Mouse (Mus musculus): ENCODE measurements at regions not wholly inside any gene's neighbourhood (a gene's known extent, or its start where the extent isn't known, plus 50 kb on each side); places are given as distances from the start of the nearest gene placed in this dataset.

- H3K27me3 ChIP-seq (replicated peaks), result no peaks in the 10 kb centered on the region
- no peaks in the 10 kb centered on the region for H3K36me3 ChIP-seq
- H3K4me3 ChIP-seq (replicated peaks), result no peak overlapping the region
- WGBS, result 41% methylated on average over 6 of the region's 6 CpGs
- H3K9me3 ChIP-seq (replicated peaks), result no peaks in the 10 kb centered on the region
- H3K27ac ChIP-seq (replicated peaks), result peak overlapping the region; percentile 60
- H3K9ac ChIP-seq (replicated peaks), result no peak overlapping the region
- no peak for ATAC-seq (ENCODE audit: low FRiP score)
- H3K4me1 ChIP-seq, result peaks cover 61% of the 10 kb centered on the region
- no peak overlapping the region for H3K4me2 ChIP-seq
These were observed 77.5 kb upstream of the Tiam2 start for GRCm38 (mm10) chr17:3248875-3249274.

- no peak overlapping the region for H3K9ac ChIP-seq (replicated peaks)
- H3K4me2 ChIP-seq, result no peak overlapping the region
- no peaks in the 10 kb centered on the region for H3K9me3 ChIP-seq (replicated peaks)
- H3K4me3 ChIP-seq (replicated peaks), result no peak overlapping the region
- no peaks in the 10 kb centered on the region for H3K27me3 ChIP-seq (replicated peaks)
- peak overlapping the region; percentile 60 for H3K27ac ChIP-seq (replicated peaks)
- WGBS, result 17% methylated on average over 7 of the region's 7 CpGs
- ATAC-seq (ENCODE audit: low FRiP score), result no peak
- peaks cover 61% of the 10 kb centered on the region for H3K4me1 ChIP-seq
- no peaks in the 10 kb centered on the region for H3K36me3 ChIP-seq
These were observed 77.1 kb upstream of the Tiam2 start for GRCm38 (mm10) chr17:3249320-3249719.

DNA sequence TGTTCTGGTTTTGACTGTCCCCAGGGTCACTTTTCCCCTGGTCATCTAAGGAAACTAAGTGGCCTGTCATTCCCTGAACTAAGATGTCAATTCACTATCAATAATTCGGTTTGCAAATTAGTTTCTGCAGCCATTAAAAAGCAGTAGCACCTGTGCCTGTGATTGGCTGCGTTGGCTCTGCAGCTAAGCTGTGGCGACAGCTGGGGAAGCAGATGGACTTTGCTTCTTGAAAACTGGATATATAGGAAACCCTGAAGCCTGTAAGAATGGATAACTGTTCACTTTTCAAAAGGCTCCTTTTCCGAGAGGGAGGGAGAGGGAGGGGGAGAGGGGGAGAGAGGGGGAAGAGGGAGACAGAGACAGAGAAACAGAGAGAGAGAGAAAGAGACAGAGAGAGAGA lies 75.2 kb upstream of the Tiam2 start:
- Histone ChIP-seq H3K27ac (replicated peaks) (peak overlapping the region; percentile 35; the same call in 1 of the 2 replicates), H3K4me1 (peaks cover 46% of the 10 kb centered on the region), H3K36me3 (no peaks in the 10 kb centered on the region), H3K4me2 (no peak overlapping the region), H3K9ac (replicated peaks) (no peak overlapping the region), H3K4me3 (replicated peaks) (no peak overlapping the region), H3K9me3 (replicated peaks) (no peaks in the 10 kb centered on the region), H3K27me3 (replicated peaks) (no peaks in the 10 kb centered on the region)
- WGBS, result 46% methylated on average over 4 of the region's 4 CpGs
- ATAC-seq (ENCODE audit: low FRiP score), result no peak

- WGBS, result 95% methylated on average over 5 of the region's 5 CpGs
- peaks cover 38% of the 10 kb centered on the region for H3K4me1 ChIP-seq
- no peak overlapping the region for H3K27ac ChIP-seq (replicated peaks)
- H3K27me3 ChIP-seq (replicated peaks), result no peaks in the 10 kb centered on the region
- H3K9me3 ChIP-seq (replicated peaks), result no peaks in the 10 kb centered on the region
- H3K36me3 ChIP-seq, result no peaks in the 10 kb centered on the region
- H3K4me2 ChIP-seq, result no peak overlapping the region
- H3K9ac ChIP-seq (replicated peaks), result no peak overlapping the region
- no peak overlapping the region for H3K4me3 ChIP-seq (replicated peaks)
- no peak for ATAC-seq (ENCODE audit: low FRiP score)
These were observed 74.4 kb upstream of the Tiam2 start for GRCm38 (mm10) chr17:3251966-3252365.

DNA sequence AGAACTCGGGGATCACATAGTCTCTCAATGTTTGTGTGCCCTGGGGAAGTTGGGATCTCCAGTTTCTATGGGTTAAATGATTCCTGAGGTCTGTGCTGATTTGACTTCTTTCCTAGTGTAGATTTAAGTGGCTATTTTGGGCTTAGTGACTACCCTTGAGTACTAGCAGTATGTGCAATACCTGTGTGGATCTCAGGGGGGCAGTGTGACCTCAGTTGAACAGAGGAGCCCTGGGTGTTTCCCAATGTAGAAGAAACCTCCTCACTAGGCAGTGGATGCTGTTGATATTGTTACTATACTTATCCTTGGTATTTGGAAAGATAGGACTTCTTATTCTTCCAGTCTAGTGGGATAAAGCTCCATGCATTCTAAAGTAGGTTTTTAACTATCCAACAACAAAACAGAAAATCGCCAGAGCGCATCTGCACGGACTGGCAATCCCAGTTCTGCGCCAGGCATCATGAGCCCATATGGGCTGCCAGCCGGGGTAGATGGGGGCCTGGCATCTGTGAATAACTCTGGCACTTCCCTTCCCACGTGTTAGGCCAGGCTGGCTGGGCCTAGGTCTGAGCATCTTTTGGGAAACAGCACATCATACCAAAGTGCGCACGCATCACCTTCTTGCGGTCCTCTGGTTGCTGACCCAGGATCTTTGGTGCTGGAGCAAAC lies 72.7 kb upstream of the Tiam2 start:
- ATAC-seq (ENCODE audit: low FRiP score), result no peak
- 85% methylated on average over 10 of the region's 10 CpGs for WGBS
- H3K4me2 ChIP-seq, result no peak overlapping the region
- H3K36me3 ChIP-seq, result no peaks in the 10 kb centered on the region
- no peaks in the 10 kb centered on the region for H3K27me3 ChIP-seq (replicated peaks)
- peaks cover 23% of the 10 kb centered on the region for H3K4me1 ChIP-seq
- H3K4me3 ChIP-seq (replicated peaks), result no peak overlapping the region
- H3K27ac ChIP-seq (replicated peaks), result peak overlapping the region; percentile 28; the same call in 1 of the 2 replicates
- H3K9ac ChIP-seq (replicated peaks), result no peak overlapping the region
- no peaks in the 10 kb centered on the region for H3K9me3 ChIP-seq (replicated peaks)

DNA sequence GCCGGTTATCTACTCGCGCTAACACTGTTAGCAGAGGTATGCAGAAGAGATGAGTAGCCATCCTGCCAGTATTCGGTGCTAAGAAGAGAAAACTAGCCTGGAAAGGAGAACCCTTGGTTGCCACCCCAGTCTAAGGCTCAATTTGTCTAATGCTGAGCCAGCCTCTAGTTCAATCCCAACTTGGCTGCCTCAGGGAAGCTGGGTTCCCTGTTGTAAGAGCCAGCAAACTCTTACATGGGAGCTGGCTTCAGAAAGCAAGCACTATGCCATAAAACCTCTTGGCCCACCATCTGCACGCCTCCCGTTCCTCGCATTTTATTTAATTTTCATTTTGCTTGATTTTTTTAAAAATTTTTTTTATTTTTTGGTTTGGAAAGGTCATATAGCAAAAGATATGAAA lies 69.6 kb upstream of the Tiam2 start:
- no peak overlapping the region for H3K27ac ChIP-seq (replicated peaks)
- no peak overlapping the region for H3K9ac ChIP-seq (replicated peaks)
- 96% methylated on average over 7 of the region's 7 CpGs for WGBS
- H3K4me2 ChIP-seq, result no peak overlapping the region
- no peak for ATAC-seq (ENCODE audit: low FRiP score)
- peaks cover 3% of the 10 kb centered on the region; the same call in 1 of the 2 replicates for H3K4me1 ChIP-seq
- H3K4me3 ChIP-seq (replicated peaks), result no peak overlapping the region
- 0 out of 2 replicates have a peak, but pooled peaks cover 2% of the 10 kb centered on the region for H3K36me3 ChIP-seq
- H3K27me3 ChIP-seq (replicated peaks), result no peaks in the 10 kb centered on the region
- no peaks in the 10 kb centered on the region for H3K9me3 ChIP-seq (replicated peaks)

GRCm38 (mm10) chr17:3258811-3259510 lies 67.4 kb upstream of the Tiam2 start:
- Histone ChIP-seq H3K9ac (replicated peaks) (no peak overlapping the region), H3K4me2 (no peak overlapping the region), H3K27me3 (replicated peaks) (no peaks in the 10 kb centered on the region), H3K9me3 (replicated peaks) (no peaks in the 10 kb centered on the region), H3K27ac (replicated peaks) (no peak overlapping the region), H3K4me1 (peaks cover 3% of the 10 kb centered on the region; the same call in 1 of the 2 replicates), H3K36me3 (0 out of 2 replicates have a peak, but pooled peaks cover 2% of the 10 kb centered on the region), H3K4me3 (replicated peaks) (no peak overlapping the region)
- 81% methylated on average over 9 of the region's 9 CpGs for WGBS
- ATAC-seq (ENCODE audit: low FRiP score), result no peak

GRCm38 (mm10) chr17:3260796-3261195 lies 65.6 kb upstream of the Tiam2 start:
- Histone ChIP-seq H3K36me3 (0 out of 2 replicates have a peak, but pooled peaks cover 2% of the 10 kb centered on the region), H3K9me3 (replicated peaks) (no peaks in the 10 kb centered on the region), H3K4me2 (no peak overlapping the region), H3K4me1 (peaks cover 3% of the 10 kb centered on the region; the same call in 1 of the 2 replicates), H3K9ac (replicated peaks) (no peak overlapping the region), H3K4me3 (replicated peaks) (no peak overlapping the region), H3K27me3 (replicated peaks) (no peaks in the 10 kb centered on the region), H3K27ac (replicated peaks) (no peak overlapping the region)
- no peak for ATAC-seq (ENCODE audit: low FRiP score)
- WGBS, result 95% methylated on average over 11 of the region's 11 CpGs

GRCm38 (mm10) chr17:3273108-3274091 lies 53.0 kb upstream of the Tiam2 start:
- H3K4me1 ChIP-seq, result peaks cover 12% of the 10 kb centered on the region; the same call in 1 of the 2 replicates
- no peak overlapping the region for H3K4me2 ChIP-seq
- H3K27ac ChIP-seq (replicated peaks), result no peak overlapping the region
- ATAC-seq (ENCODE audit: low FRiP score), result peak; percentile 82
- no peak overlapping the region for H3K9ac ChIP-seq (replicated peaks)
- no peaks in the 10 kb centered on the region for H3K27me3 ChIP-seq (replicated peaks)
- 47% methylated on average over 22 of the region's 22 CpGs for WGBS
- no peaks in the 10 kb centered on the region for H3K36me3 ChIP-seq
- H3K4me3 ChIP-seq (replicated peaks), result no peak overlapping the region
- no peaks in the 10 kb centered on the region for H3K9me3 ChIP-seq (replicated peaks)

DNA sequence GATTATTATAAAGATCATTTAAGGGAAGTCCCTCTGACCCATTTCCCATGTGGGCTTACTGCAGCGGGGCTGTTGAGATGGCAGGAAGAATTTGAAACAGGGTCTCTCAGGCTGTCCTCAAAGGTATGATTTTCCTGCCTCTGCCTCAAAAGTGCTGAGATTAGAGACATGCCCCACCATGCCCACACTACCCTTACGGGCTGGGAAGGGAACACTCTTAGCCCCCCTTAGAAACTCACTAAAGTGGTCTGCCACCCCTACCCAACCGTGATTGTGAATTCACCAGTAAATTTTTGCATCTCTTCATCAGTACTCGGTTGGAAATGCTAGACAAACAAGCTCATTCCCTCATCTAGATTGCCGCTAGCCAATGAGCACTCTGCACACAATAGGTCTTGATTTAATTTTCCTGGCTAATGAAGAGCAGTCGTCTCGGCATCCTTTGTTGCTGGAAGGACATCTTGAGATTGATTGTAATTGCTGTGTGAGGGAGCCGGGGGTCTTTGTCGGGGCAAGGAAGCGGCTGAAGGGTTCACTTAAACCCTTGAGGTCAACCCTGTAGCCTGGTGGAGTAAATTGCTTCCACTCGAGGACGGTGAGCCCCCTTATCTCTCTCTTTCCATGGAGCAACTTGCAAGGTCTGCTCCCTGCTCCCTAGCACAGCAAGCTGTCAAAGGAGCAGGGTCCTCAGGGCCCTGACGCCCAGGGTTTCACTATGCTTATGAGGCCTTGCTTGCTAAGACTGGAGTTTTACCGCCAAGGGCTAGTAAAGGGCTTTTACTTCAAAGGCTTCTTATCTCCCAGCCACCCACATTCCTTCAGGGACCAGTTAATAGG lies 51.7 kb upstream of the Tiam2 start:
- H3K4me1 ChIP-seq, result peaks cover 12% of the 10 kb centered on the region; the same call in 1 of the 2 replicates
- no peak overlapping the region for H3K9ac ChIP-seq (replicated peaks)
- H3K27me3 ChIP-seq (replicated peaks), result no peaks in the 10 kb centered on the region
- no peak overlapping the region for H3K4me3 ChIP-seq (replicated peaks)
- no peak for ATAC-seq (ENCODE audit: low FRiP score)
- no peak overlapping the region for H3K4me2 ChIP-seq
- H3K9me3 ChIP-seq (replicated peaks), result no peaks in the 10 kb centered on the region
- no peaks in the 10 kb centered on the region for H3K36me3 ChIP-seq
- WGBS, result 18% methylated on average over 14 of the region's 14 CpGs
- H3K27ac ChIP-seq (replicated peaks), result no peak overlapping the region
